Mouse (Mus musculus): ENCODE data around the gene Rcor3.

GRCm38 (mm10) chr1:192140313-192140712 lies 2.5 kb upstream of the Rcor3 start:
- TF ChIP-seq CTCF (IDR thresholded peaks at IDR 0.05; ENCODE audit: borderline replicate concordance, insufficient read depth, low read depth, low read length) = no peak
- no peak for TF ChIP-seq POLR2A (IDR thresholded peaks at IDR 0.05; ENCODE audit: borderline replicate concordance, insufficient read depth, low read length)
